Mouse (Mus musculus) lung, embryonic 14.5 days (tissue): ENCODE measurements at regions not wholly inside any gene's neighbourhood (a gene's known extent, or its start where the extent isn't known, plus 50 kb on each side); places are given as distances from the start of the nearest gene placed in this dataset.

Experiments
- ATAC-seq: fragments of 200-750 bp; cut with Nextera tagmentation; 2 replicates; pipeline ENCODE4 v1.8.0; 2017; ENCODE audit warnings: mild to moderate bottlenecking, moderate TSS enrichment, moderate library complexity; ENCODE audit not compliant: insufficient read depth
- DNase-seq: peaks from one replicate; pipeline ENCODE4 v3.0.0-alpha.2; 2015
- H3K27ac ChIP-seq: fragments of 300-500 bp; sonication (generic); 2 replicates; pipeline ENCODE4 v1.5.1; 2014; ENCODE audit warnings: low read depth, mild to moderate bottlenecking, moderate library complexity
- H3K27me3 ChIP-seq: fragments of 300-500 bp; sonication (generic); 2 replicates; pipeline ENCODE4 v1.6.1; 2014; ENCODE audit warnings: low read length, control low read depth; ENCODE audit not compliant: insufficient read depth
- H3K36me3 ChIP-seq: fragments of 300-500 bp; sonication (generic); 2 replicates; pipeline ENCODE4 v1.6.1; 2014; ENCODE audit warnings: control low read depth; ENCODE audit not compliant: insufficient read depth
- H3K4me1 ChIP-seq: fragments of 300-500 bp; sonication (generic); 2 replicates; pipeline ENCODE4 v1.6.1; 2014; ENCODE audit warnings: antibody characterized with exemption, control low read depth; ENCODE audit not compliant: insufficient read depth
- H3K4me2 ChIP-seq: fragments of 300-500 bp; sonication (generic); 2 replicates; pipeline ENCODE4 v1.6.1; 2014; ENCODE audit warnings: mild to moderate bottlenecking
- H3K4me3 ChIP-seq: fragments of 300-500 bp; sonication (generic); 2 replicates; pipeline ENCODE4 v1.5.1; 2014; ENCODE audit warnings: low read depth, low read length
- H3K9ac ChIP-seq: fragments of 300-500 bp; sonication (generic); 2 replicates; pipeline ENCODE4 v1.6.1; 2014
- H3K9me3 ChIP-seq: fragments of 300-500 bp; sonication (generic); 2 replicates; pipeline ENCODE4 v1.6.1; 2016; ENCODE audit warnings: low read depth, low read length, control low read depth
- CTCF ChIP-seq: IDR thresholded peaks from 2 replicates; pipeline ENCODE4 v1.5.1; 2016; ENCODE audit warnings: antibody characterized with exemption, low read depth
- WGBS: fragments of 180-500 bp; shearing (Covaris S2); extraction: QIAGEN DNeasy Blood & Tissue Kit; methylation state at CpG from one replicate; pipeline ENCODE4 v1.1.7; 2014; 5-methylcytosine and 5-hydroxymethylcytosine counted together

DNA sequence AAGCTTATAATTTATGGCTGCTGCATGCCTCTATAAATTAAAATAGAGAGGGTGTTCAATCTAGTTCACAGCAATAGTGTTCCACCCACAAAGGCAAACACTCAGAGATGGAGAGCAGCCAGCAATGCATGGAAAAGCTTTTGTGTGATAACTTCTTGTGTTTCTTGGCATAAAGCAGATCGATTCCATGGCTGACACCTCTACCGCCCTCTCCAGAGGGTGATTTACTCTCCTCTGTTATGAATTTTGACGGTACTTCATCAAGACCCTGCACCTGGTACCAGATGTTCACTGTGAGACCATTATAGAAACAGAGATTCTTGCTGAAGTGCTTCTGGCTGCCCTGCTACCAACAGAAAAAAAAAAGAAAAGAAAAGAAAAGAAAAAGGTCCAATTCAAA is 54.1 kb upstream of the Btc start:
- no peak overlapping the region for H3K4me2 ChIP-seq
- no peak for TF ChIP-seq CTCF
- no peak overlapping the region for H3K4me3 ChIP-seq
- 40% methylated on average over 3 of the region's 3 CpGs for WGBS
- DNase-seq (peak; percentile 8), ATAC-seq (no peak)
- H3K9me3 ChIP-seq: no peaks in the 10 kb centered on the region
- H3K4me1 ChIP-seq: no peaks in the 10 kb centered on the region
- no peak overlapping the region for H3K27ac ChIP-seq
- H3K9ac ChIP-seq: no peak overlapping the region
- H3K36me3 ChIP-seq: no peaks in the 10 kb centered on the region
- no peaks in the 10 kb centered on the region for H3K27me3 ChIP-seq

DNA sequence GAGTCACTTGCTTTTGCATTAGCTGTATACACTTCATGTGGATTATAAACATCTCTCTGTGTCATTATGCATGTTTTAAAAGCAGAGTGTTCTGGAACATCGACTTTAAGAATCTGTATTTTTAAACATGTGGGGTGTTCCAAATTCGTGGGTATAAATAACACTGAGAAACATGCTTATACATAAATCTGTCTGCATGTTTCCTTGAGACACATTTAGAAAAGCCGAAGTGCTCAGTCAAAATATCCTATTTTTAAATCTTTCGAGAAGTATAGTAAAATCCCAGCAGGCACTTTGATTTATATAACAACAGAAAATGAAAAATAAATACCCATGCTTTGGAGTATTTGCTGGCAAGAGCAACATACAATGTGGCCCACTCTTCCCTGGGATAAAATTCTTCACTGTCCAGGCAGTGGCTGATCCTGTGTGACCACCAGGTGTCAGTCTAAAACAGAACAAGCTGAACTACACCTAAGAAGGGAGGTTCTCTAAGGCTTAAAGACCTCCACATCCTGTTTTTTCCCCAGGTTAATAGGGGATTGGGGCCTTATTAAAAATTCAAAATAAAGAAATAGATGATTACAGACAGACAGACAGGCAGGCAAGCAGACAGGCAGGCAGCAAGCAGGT is 52.4 kb upstream of the Parm1 start:
- Histone ChIP-seq H3K27me3 (no peaks in the 10 kb centered on the region), H3K4me2 (no peak overlapping the region), H3K27ac (no peak overlapping the region), H3K36me3 (no peaks in the 10 kb centered on the region), H3K4me1 (no peaks in the 10 kb centered on the region), H3K4me3 (no peak overlapping the region), H3K9ac (no peak overlapping the region), H3K9me3 (no peaks in the 10 kb centered on the region)
- ATAC-seq: peak; percentile 58; the same call in 1 of the 2 replicates
- DNase-seq: peak; percentile 77
- 34% methylated on average over 4 of the region's 4 CpGs for WGBS
- peak; percentile 74 for TF ChIP-seq CTCF
